Mouse (Mus musculus): ENCODE results near the gene Abhd2. TPM values are rescaled to one million over a fixed set of nuclear protein-coding genes. Genes with fewer than 3 reads are reported as not detected.

Abhd2 gene
- total RNA-seq, 1 experiment from 2014 or later, result 39.1 TPM

Other genes with a start within 250 kb of the Abhd2 start
- not detected in 2 replicates for gene Acan, start 219.7 kb upstream of the Abhd2 start, total RNA-seq (2017)
- gene Hapln3, start 142.2 kb upstream of the Abhd2 start, total RNA-seq (2017), result not detected in 2 replicates
- gene Mfge8, start 124.1 kb upstream of the Abhd2 start, total RNA-seq (2017), result 30.7 and 36.0 TPM in 2 replicates
- gene Rlbp1, start 113.8 kb downstream of the Abhd2 start, total RNA-seq (2017), result not detected in 2 replicates
- 30.8 and 37.4 TPM in 2 replicates for gene Fanci, start 118.7 kb downstream of the Abhd2 start, total RNA-seq (2017)
- gene Polg, start 193.2 kb downstream of the Abhd2 start, total RNA-seq (2017), result 36.2 and 39.3 TPM in 2 replicates